Mouse (Mus musculus) forebrain, postnatal 0 days (tissue): Measurements from ENCODE around the gene Inpp5e. TPM values are rescaled to one million over a fixed set of nuclear protein-coding genes. Genes with fewer than 3 reads are reported as not detected.
A peak's percentile ranks its signal among the peaks of the same experiment; 100 is the strongest.

Source experiments
- ATAC-seq: fragments of 200-750 bp; cut with Nextera tagmentation; 2 replicates; pipeline ENCODE4 v1.8.0; 2017; ENCODE audit warnings: mild to moderate bottlenecking, moderate library complexity
- DNase-seq: peaks from one replicate; pipeline ENCODE4 v3.0.0-alpha.2; 2015
- H3K27ac ChIP-seq: fragments of 300-500 bp; sonication (generic); 2 replicates; pipeline ENCODE4 v1.5.1; 2014; ENCODE audit warnings: low read depth, mild to moderate bottlenecking, antibody characterized with exemption, low read length, moderate library complexity, mixed read lengths
- H3K27me3 ChIP-seq: fragments of 300-500 bp; sonication (generic); 2 replicates; pipeline ENCODE4 v1.6.1; 2014; ENCODE audit warnings: mild to moderate bottlenecking, low read length, mixed read lengths; ENCODE audit not compliant: insufficient read depth
- H3K36me3 ChIP-seq: fragments of 300-500 bp; sonication (generic); 2 replicates; pipeline ENCODE4 v1.6.1; 2014; ENCODE audit warnings: mild to moderate bottlenecking, moderate library complexity; ENCODE audit not compliant: insufficient read depth
- H3K4me1 ChIP-seq: fragments of 300-500 bp; sonication (generic); 2 replicates; pipeline ENCODE4 v1.6.1; 2014; ENCODE audit warnings: antibody characterized with exemption; ENCODE audit not compliant: insufficient read depth
- H3K4me2 ChIP-seq: fragments of 300-500 bp; sonication (generic); 2 replicates; pipeline ENCODE4 v1.6.1; 2014; ENCODE audit warnings: low read depth, mild to moderate bottlenecking, moderate library complexity
- H3K4me3 ChIP-seq: fragments of 300-500 bp; sonication (generic); 2 replicates; pipeline ENCODE4 v1.5.1; 2014; ENCODE audit warnings: low read depth, low read length, mixed read lengths
- H3K9ac ChIP-seq: fragments of 300-500 bp; sonication (generic); 2 replicates; pipeline ENCODE4 v1.6.1; 2014; ENCODE audit warnings: mild to moderate bottlenecking
- H3K9me3 ChIP-seq: fragments of 300-500 bp; sonication (generic); 2 replicates; pipeline ENCODE4 v1.6.1; 2016; ENCODE audit warnings: low read length
- CTCF ChIP-seq: sonication (generic); IDR thresholded peaks from 2 replicates; pipeline ENCODE4 v1.5.1; 2016; ENCODE audit warnings: antibody characterized with exemption, control low read depth, low read depth
- WGBS: fragments of 180-500 bp; shearing (Covaris S2); extraction: QIAGEN DNeasy Blood & Tissue Kit; methylation state at CpG from one replicate; pipeline ENCODE4 v1.1.7; 2014; 5-methylcytosine and 5-hydroxymethylcytosine counted together
- polyA plus RNA-seq: library from polyadenylated mRNA; unstranded; fragments of >200 nt; fragmentation: Nextera tagmentation; extraction: Ambion mirVana; gene quantifications from 2 replicates; pipeline ENCODE4 v1.2.1, GENCODE M21; 2015
- total RNA-seq: library from RNA; depleted of rRNA; stranded (reverse); fragments of >200 nt; gene quantifications from 2 replicates; pipeline ENCODE4 v1.2.3, GENCODE M21; 2014; rRNA removed

The Inpp5e gene
- total RNA-seq (24.1 and 26.6 TPM in 2 replicates), polyA plus RNA-seq (8.9 and 12.6 TPM in 2 replicates)

DNA sequence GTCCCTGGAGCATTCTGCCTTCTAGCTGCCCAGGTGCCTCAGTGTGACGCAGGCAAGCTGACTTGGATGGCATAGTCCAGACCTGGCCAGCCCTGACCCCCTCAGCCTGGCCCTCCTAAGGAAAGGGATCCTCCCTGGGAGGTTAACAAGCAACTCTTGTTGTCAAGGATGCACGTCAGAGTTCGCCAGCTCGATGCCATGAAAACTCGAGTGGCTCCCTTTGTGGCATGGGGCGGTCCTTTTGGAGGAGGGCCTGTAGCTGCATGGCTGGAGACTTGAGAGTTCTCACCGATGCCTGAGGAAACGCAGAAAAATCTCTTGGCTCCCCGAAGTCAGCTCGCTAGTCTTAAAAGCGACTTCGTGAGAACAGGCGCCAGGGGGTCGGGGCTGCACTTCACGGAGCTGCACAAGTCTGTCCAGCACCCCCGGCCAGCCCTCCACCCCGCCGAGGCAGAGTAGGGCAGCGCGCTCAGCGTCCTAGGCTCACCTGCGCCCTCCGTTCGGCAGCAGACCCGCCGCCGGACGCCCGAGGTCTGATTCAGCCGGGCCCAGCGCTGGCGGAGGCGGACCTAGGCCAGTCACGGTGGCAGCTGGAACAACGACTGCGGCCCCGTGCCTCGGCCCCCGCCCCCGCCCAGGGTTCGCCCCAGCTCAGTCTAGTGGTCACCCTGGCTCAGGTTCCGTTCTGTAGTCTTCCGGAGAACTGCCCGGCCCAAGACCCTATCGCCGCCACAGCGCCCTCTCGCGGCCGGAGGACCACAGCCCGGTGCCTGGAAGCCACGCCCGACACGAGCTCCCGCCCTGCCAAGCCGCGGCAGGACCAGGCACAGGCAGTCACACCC lies at the start of gene Inpp5e:
Gene Inpp5e, minus strand, starts transcription at position 689 of the 842 bp plus-strand sequence.
- peak; percentile 97 for ATAC-seq
- peak within 1 kb of the TSS; percentile 93 for H3K4me3 ChIP-seq
- WGBS: 1% methylated on average over 57 of the region's 57 CpGs
- H3K36me3 ChIP-seq: peaks cover 30% of the 10 kb centered on the region
- H3K4me2 ChIP-seq: peak within 1 kb of the TSS; percentile 77
- no peaks in the 10 kb centered on the region for H3K27me3 ChIP-seq
- peak within 1 kb of the TSS; percentile 85 for H3K9ac ChIP-seq
- TF ChIP-seq CTCF: peak; percentile 99
- peak within 1 kb of the TSS; percentile 76 for H3K27ac ChIP-seq
- no peaks in the 10 kb centered on the region for H3K9me3 ChIP-seq
- peaks cover 29% of the 10 kb centered on the region for H3K4me1 ChIP-seq
- peak; percentile 95 for DNase-seq

DNA sequence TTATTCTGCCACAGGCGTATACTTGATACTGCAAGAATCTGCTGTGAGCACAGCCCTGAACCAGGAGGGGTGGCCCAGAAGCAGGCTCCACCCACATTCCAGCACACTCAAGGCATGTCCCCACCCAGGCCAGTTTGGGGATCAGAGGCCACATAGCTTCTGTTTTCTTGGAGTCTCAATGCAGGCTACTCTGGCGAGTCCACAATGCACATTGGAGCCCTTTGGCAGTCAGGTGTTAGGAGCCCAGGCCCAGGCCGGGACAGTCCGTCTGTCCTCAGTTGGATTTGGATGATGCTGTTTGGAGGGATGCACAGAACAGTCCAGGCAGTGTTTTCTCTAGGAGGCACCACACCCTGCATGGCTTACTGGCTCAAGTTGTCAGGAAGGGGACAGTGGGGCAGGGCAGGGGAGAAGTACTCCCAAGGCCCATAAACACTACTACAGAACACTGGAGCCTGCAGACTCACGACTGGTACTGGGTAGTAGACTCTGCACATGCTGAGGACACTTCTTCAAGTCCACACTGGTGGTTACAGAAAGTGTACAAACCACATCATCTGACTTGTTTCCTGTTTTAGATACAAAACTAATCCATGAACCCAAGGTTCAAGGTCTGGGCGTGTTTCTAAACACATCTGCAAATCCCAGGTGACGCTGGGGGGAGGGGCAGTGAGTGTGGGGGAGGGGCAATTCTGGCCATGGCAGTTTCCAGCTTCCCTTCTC lies 49.6 kb upstream of the Inpp5e start:
- Histone ChIP-seq H3K9me3 (no peaks in the 10 kb centered on the region), H3K4me3 (no peak overlapping the region), H3K36me3 (peaks cover 19% of the 10 kb centered on the region), H3K27me3 (no peaks in the 10 kb centered on the region), H3K4me2 (no peak overlapping the region), H3K27ac (no peak overlapping the region), H3K9ac (no peak overlapping the region), H3K4me1 (no peaks in the 10 kb centered on the region)
- ATAC-seq: no peak
- 43% methylated on average over 7 of the region's 7 CpGs for whole genome bisulfite sequencing
- no peak for TF ChIP-seq CTCF
- DNase-seq: no peak

DNA sequence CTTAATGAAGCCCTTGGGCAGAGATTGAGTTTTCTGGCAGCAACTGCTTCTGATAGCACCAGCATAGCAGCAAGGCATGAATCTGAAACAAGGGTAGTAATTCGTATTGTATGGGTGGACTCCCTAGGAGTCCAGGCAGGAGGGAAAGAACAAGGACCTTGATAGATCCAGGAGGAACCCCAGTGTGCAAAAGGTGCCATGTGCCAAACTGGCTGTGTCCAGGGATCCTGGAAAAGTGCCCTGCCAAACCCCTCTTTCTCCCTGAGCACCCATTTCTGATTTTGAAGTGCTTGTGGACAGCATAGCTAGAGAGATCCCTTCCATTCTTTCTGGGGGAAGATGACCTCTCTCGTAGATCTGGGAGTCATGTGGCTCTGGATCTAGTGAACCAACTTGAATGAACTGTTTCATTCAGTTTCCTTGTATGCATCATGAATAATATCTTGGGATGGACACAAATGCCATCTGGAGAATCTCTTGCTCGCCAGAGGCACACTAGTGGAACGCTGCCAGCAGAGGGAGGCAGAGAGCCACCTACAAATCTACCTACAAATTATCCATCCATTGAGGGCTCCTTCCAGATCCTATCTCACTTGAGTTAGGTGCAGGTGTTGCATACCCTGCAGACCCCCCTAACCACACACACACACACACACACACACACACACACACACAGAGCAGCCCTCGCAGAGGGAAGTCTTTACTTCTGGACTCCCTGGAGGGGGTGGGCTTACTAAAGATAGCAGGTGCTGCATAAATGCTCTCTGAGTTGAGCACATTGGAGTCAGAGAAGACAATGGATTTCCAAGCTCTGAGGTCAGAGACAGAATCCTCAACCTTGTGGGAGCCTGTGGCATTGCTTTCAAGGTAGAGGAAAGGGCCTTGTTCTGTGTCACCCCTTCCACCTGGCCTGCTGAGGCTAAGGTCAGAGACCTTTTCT lies 40.4 kb upstream of the Inpp5e start:
- H3K4me3 ChIP-seq: no peak overlapping the region
- 22% methylated on average over 5 of the region's 5 CpGs for WGBS
- DNase-seq: peak; percentile 91
- H3K27me3 ChIP-seq: no peaks in the 10 kb centered on the region
- TF ChIP-seq CTCF: peak; percentile 90
- H3K4me1 ChIP-seq: peaks cover 9% of the 10 kb centered on the region
- H3K27ac ChIP-seq: peak overlapping the region; percentile 35; the same call in 1 of the 2 replicates
- H3K9ac ChIP-seq: no peak overlapping the region
- ATAC-seq: no peak
- H3K4me2 ChIP-seq: no peak overlapping the region
- no peaks in the 10 kb centered on the region for H3K9me3 ChIP-seq
- H3K36me3 ChIP-seq: no peaks in the 10 kb centered on the region; the same call in 1 of the 2 replicates

DNA sequence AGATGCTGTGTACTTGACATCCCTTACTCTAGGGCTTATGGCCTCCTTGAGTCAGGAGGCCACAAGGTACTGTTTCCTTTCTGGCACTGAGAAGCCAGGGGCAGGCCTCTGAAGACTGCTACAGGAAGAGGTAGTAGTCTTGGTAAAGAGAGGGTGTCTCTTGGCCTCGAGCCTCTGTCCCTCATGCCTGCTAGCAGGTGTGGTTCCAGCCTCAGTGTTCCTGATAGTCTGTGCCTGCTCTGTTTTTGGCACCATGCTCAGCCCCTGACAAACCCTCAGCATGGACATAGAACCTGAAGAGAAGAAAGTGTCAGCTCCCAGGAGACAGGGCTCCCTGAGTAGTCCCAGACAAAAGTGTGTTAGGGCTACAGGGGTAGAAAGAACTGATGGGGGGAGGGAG lies 38.4 kb upstream of the Inpp5e start:
- no peak overlapping the region for H3K4me3 ChIP-seq
- ATAC-seq (no peak), DNase-seq (no peak)
- no peak for TF ChIP-seq CTCF
- no peak overlapping the region for H3K27ac ChIP-seq
- 80% methylated on average over 1 of the region's 1 CpGs for WGBS
- peaks cover 24% of the 10 kb centered on the region for H3K4me1 ChIP-seq
- H3K9me3 ChIP-seq: no peaks in the 10 kb centered on the region
- no peaks in the 10 kb centered on the region; the same call in 1 of the 2 replicates for H3K36me3 ChIP-seq
- no peak overlapping the region for H3K9ac ChIP-seq
- H3K4me2 ChIP-seq: no peak overlapping the region
- no peaks in the 10 kb centered on the region for H3K27me3 ChIP-seq

DNA sequence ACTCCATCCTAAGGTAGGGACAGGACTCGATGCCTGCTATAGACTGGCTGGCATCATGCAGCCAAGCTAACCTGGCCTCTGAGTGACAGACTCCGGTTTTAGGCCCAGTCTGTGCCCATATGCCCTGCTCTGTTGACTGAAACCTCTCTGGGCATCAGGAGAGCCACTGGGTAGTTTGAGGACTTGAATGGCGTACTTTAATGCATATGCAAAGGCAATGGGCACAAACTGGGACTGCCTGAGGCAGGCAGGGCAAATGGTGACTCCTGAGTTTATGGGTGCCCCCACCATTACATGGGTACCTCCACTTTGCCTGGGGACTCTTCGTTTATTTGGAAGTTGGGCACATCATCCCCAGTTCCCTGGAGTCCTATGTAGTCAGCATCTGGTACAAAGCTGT lies 37.7 kb upstream of the Inpp5e start:
- no peak for TF ChIP-seq CTCF
- peaks cover 24% of the 10 kb centered on the region for H3K4me1 ChIP-seq
- H3K27ac ChIP-seq: no peak overlapping the region
- peak overlapping the region; percentile 79 for H3K4me3 ChIP-seq
- WGBS: 65% methylated on average over 4 of the region's 4 CpGs
- no peaks in the 10 kb centered on the region for H3K9me3 ChIP-seq
- H3K4me2 ChIP-seq: peak overlapping the region; percentile 89
- H3K27me3 ChIP-seq: no peaks in the 10 kb centered on the region
- ATAC-seq (no peak), DNase-seq (no peak)
- peak overlapping the region; percentile 61 for H3K9ac ChIP-seq
- H3K36me3 ChIP-seq: peaks cover 1% of the 10 kb centered on the region

DNA sequence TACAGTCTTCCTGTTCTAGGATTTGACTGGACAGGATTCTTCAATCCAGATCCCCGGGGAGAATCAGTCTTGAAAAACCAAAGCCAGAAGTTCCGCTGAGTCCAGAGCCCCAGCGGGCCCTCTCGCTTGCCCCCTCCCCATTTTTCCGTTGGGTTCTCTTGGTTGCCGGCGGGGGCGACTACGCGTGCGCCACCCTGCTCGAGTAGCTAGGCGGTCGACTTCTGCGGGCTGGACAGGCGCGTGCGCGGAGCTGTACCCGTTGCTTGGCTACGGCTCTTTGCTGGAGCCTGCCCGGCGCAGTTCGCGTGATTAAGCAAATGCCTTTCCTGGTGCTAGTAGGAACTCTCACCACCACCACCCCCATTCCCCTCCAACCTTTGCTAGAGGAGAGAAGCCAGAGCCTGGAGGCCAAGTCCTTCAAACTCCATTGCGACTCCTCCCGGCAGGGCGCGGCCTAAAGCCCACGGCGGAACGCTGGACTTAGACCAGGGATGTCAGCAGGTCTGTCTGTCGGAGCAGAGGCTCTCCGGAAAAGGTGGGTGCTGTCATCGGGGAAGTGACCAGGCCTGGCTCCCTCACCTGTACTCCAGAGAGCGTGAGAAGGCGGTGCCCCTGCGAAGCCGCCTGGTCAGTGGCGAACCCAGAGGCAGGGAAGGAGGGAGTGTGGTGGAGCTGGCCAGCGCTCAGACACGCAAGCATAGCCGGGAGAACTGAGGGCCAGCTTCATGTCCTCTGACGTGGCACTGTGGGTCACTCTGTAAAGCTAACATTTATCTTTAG lies 36.9 kb upstream of the Inpp5e start:
- Histone ChIP-seq H3K9me3 (no peaks in the 10 kb centered on the region), H3K4me1 (peaks cover 24% of the 10 kb centered on the region), H3K4me3 (peak overlapping the region; percentile 79), H3K27ac (peak overlapping the region; percentile 92), H3K36me3 (peaks cover 9% of the 10 kb centered on the region), H3K27me3 (no peaks in the 10 kb centered on the region), H3K4me2 (peak overlapping the region; percentile 89), H3K9ac (peak overlapping the region; percentile 61)
- under 1% methylated on average over 44 of the region's 44 CpGs for WGBS
- TF ChIP-seq CTCF: peak; percentile 39
- ATAC-seq (peak; percentile 93), DNase-seq (peak; percentile 97)
